Mouse (Mus musculus) myocyte (in vitro differentiated cells): Measurements from ENCODE around the gene Creg1. TPM values are rescaled to one million over a fixed set of nuclear protein-coding genes. Genes with fewer than 3 reads are reported as not detected.

Experiments
- H3K27me3 ChIP-seq: one replicate; pipeline ENCODE4 v1.6.1; 2011; ENCODE audit not compliant: control insufficient read depth, insufficient read depth, insufficient read length
- H3K36me3 ChIP-seq: one replicate; pipeline ENCODE4 v1.6.1; 2011; ENCODE audit not compliant: control insufficient read depth, insufficient read depth
- H3K4me2 ChIP-seq: one replicate; pipeline ENCODE4 v1.6.1; 2011; ENCODE audit warnings: low read depth, control low read depth
- H3K4me3 ChIP-seq: one replicate; pipeline ENCODE4 v1.5.1; 2011; ENCODE audit warnings: mild to moderate bottlenecking, control low read depth, moderate library complexity
- H3K79me2 ChIP-seq: one replicate; pipeline ENCODE4 v1.6.1; 2011; ENCODE audit not compliant: control insufficient read depth, insufficient read depth
- H3ac ChIP-seq: one replicate; pipeline ENCODE4 v1.6.1; 2011; ENCODE audit not compliant: control insufficient read depth, insufficient read length
- CEBPB ChIP-seq: IDR thresholded peaks from 2 replicates; pipeline ENCODE4 v1.6.1; 2011; ENCODE audit warnings: mild to moderate bottlenecking, moderate library complexity; ENCODE audit not compliant: poor library complexity, insufficient read depth, severe bottlenecking
- E2F4 ChIP-seq: IDR thresholded peaks from one replicate; pipeline ENCODE4 v1.6.1; 2011; ENCODE audit warnings: mild to moderate bottlenecking, control low read depth, moderate library complexity; ENCODE audit not compliant: insufficient read depth
- MAX ChIP-seq: IDR thresholded peaks from one replicate; pipeline ENCODE4 v1.6.1; 2011; ENCODE audit warnings: low read depth, mild to moderate bottlenecking, control low read depth
- MYOD1 ChIP-seq, 3 experiments: IDR thresholded peaks; one replicate each; pipeline ENCODE4 v1.6.1; 2011; ENCODE audit warnings: control low read depth in 2 of 3, low read depth in 2 of 3, mild to moderate bottlenecking in 2 of 3, moderate library complexity in 1 of 3; ENCODE audit not compliant: insufficient read length in 2 of 3, control insufficient read depth in 1 of 3
- MYOG ChIP-seq, 3 experiments: IDR thresholded peaks; one replicate each; pipeline ENCODE4 v1.6.1; 2011; ENCODE audit warnings: control low read depth in 2 of 3, low read depth in 2 of 3, mild to moderate bottlenecking in 2 of 3; ENCODE audit not compliant: insufficient read length in 2 of 3, control insufficient read depth in 1 of 3, insufficient read depth in 1 of 3
- POLR2A ChIP-seq: IDR thresholded peaks from one replicate; pipeline ENCODE4 v1.6.1; 2011; ENCODE audit warnings: low read depth, mild to moderate bottlenecking, control low read depth, moderate library complexity; ENCODE audit not compliant: insufficient read length
- POLR2AphosphoS2 ChIP-seq: IDR thresholded peaks from one replicate; pipeline ENCODE4 v1.6.1; 2011; ENCODE audit warnings: low read depth, control low read depth; ENCODE audit not compliant: insufficient read length
- REST ChIP-seq: IDR thresholded peaks from one replicate; pipeline ENCODE4 v1.6.1; 2011; ENCODE audit warnings: mild to moderate bottlenecking, control low read depth, moderate library complexity; ENCODE audit not compliant: insufficient read depth, insufficient read length
- SRF ChIP-seq: IDR thresholded peaks from one replicate; pipeline ENCODE4 v1.6.1; 2011; ENCODE audit warnings: low read depth; ENCODE audit not compliant: control insufficient read depth, insufficient read length
- TCF12 ChIP-seq: IDR thresholded peaks from one replicate; pipeline ENCODE4 v1.6.1; 2011; ENCODE audit warnings: mild to moderate bottlenecking, control low read depth; ENCODE audit not compliant: poor library complexity, insufficient read depth, severe bottlenecking
- TCF3 ChIP-seq: IDR thresholded peaks from one replicate; pipeline ENCODE4 v1.6.1; 2011; ENCODE audit warnings: low read depth, control low read depth; ENCODE audit not compliant: insufficient read length
- USF1 ChIP-seq: IDR thresholded peaks from one replicate; pipeline ENCODE4 v1.6.1; 2011; ENCODE audit warnings: low read depth, mild to moderate bottlenecking, control low read depth, moderate library complexity
- polyA plus RNA-seq: library from polyadenylated mRNA; unstranded; fragments of >200 nt; fragmentation: generic; extraction: Trizol; gene quantifications from one replicate; pipeline ENCODE4 v1.2.1, GENCODE M21; 2012; ENCODE audit warnings: missing spikeins

Creg1 gene
- polyA plus RNA-seq, 1 experiment = 18.7 TPM

DNA sequence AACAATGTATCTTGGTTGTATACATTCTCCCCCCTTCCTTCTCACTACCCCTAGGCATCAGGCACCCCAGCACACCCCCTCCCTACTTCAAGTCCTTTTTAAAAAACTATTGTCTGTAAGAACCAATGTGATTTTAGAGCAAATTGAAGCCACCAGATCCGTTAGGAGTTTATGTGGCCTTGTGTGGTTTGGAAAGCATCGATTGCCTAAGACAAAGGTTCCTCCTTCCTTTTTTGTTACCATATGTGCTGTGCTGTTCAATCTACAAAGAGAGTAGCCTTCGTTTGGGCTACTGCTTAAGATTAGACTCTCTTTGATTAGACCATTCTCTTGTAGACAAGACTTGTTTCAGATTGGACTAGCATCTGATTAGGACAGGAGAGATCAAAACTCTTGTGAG is 25.7 kb upstream of the Creg1 start:
- H3ac ChIP-seq = no peak overlapping the region
- no peaks in the 10 kb centered on the region for H3K36me3 ChIP-seq
- H3K4me3 ChIP-seq = no peak overlapping the region
- no peaks in the 10 kb centered on the region for H3K79me2 ChIP-seq
- no peak for TF ChIP-seq TCF3
- TF ChIP-seq POLR2A = no peak
- TF ChIP-seq MAX = no peak
- no peak for TF ChIP-seq CEBPB
- no peak for TF ChIP-seq POLR2AphosphoS2
- TF ChIP-seq TCF12 = no peak
- no peak for TF ChIP-seq USF1
- no peak for TF ChIP-seq MYOD1 (IDR thresholded peaks at IDR 0.05; ENCODE audit: control insufficient read depth in 1 of 3, insufficient read length in 2 of 3, low read depth in 2 of 3)
- TF ChIP-seq SRF = no peak
- no peak for TF ChIP-seq REST
- TF ChIP-seq MYOG (IDR thresholded peaks at IDR 0.05; ENCODE audit: control insufficient read depth in 1 of 3, insufficient read depth in 1 of 3, insufficient read length in 2 of 3, low read depth in 2 of 3) = no peak
- TF ChIP-seq E2F4 = no peak
- no peak overlapping the region for H3K4me2 ChIP-seq
- H3K27me3 ChIP-seq = peaks cover 27% of the 10 kb centered on the region

DNA sequence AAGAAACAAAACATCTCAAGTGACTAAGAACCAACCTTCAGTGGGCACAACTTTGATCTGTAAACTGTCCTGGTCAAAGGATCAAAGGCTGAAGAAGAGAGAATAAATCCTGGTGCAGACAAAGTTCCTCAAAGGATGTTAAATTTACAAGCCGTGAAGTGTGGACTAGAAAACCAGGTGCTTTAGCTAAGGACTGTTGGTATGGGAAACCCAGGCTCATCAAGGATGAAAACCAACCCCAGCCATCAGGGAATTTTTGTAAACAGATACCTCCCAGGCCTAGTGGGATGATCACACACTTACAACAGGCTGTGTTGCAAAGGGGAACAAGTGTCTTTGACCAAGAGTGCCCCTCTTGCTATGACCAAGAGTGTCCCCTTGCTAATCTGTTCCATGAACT is 24.6 kb upstream of the Creg1 start:
- H3K36me3 ChIP-seq = no peaks in the 10 kb centered on the region
- no peaks in the 10 kb centered on the region for H3K79me2 ChIP-seq
- H3K4me2 ChIP-seq = no peak overlapping the region
- TF ChIP-seq CEBPB = no peak
- TF ChIP-seq SRF = no peak
- TF ChIP-seq TCF3 = no peak
- TF ChIP-seq POLR2AphosphoS2 = no peak
- TF ChIP-seq E2F4 = no peak
- no peak for TF ChIP-seq MAX
- TF ChIP-seq MYOD1 (IDR thresholded peaks at IDR 0.05; ENCODE audit: control insufficient read depth in 1 of 3, insufficient read length in 2 of 3, low read depth in 2 of 3) = no peak
- no peak for TF ChIP-seq USF1
- TF ChIP-seq TCF12 = no peak
- TF ChIP-seq POLR2A = no peak
- TF ChIP-seq REST = no peak
- H3K27me3 ChIP-seq = peaks cover 27% of the 10 kb centered on the region
- no peak overlapping the region for H3K4me3 ChIP-seq
- no peak overlapping the region for H3ac ChIP-seq

DNA sequence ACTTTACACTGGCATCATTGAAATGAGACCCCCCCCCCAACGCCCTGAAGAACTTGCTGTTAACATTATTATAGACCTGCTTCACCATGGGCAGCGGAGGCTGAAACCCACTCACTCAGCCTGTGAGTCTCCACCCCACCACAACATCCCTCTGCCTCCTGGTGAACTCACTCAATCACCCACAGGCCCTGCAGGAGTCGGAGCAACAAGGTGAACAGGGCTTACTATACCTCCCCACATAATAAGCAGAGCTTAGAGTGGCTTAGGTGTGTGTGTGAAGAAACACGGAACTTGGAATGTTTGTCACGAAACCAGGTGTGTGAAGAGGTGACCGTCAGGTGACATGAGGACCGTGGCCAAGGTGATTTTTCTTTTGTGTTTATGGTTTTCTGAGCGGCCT is 21.6 kb upstream of the Creg1 start:
- no peak for TF ChIP-seq MYOG (IDR thresholded peaks at IDR 0.05; ENCODE audit: control insufficient read depth in 1 of 3, insufficient read depth in 1 of 3, insufficient read length in 2 of 3, low read depth in 2 of 3)
- TF ChIP-seq TCF3 = no peak
- TF ChIP-seq MAX = no peak
- TF ChIP-seq POLR2AphosphoS2 = no peak
- TF ChIP-seq MYOD1 (IDR thresholded peaks at IDR 0.05; ENCODE audit: control insufficient read depth in 1 of 3, insufficient read length in 2 of 3, low read depth in 2 of 3) = no peak
- TF ChIP-seq E2F4 = no peak
- TF ChIP-seq CEBPB = no peak
- no peak for TF ChIP-seq USF1
- TF ChIP-seq TCF12 = no peak
- no peak for TF ChIP-seq POLR2A
- TF ChIP-seq SRF = no peak
- TF ChIP-seq REST = no peak
- Histone ChIP-seq H3K79me2 (no peaks in the 10 kb centered on the region), H3ac (no peak overlapping the region), H3K36me3 (no peaks in the 10 kb centered on the region), H3K4me2 (no peak overlapping the region), H3K27me3 (peaks cover 16% of the 10 kb centered on the region), H3K4me3 (no peak overlapping the region)

GRCm38 (mm10) chr1:165748053-165748452 is 15.5 kb upstream of the Creg1 start:
- Histone ChIP-seq H3K4me2 (no peak overlapping the region), H3K36me3 (no peaks in the 10 kb centered on the region), H3K4me3 (no peak overlapping the region), H3K27me3 (peaks cover 26% of the 10 kb centered on the region), H3K79me2 (no peaks in the 10 kb centered on the region), H3ac (no peak overlapping the region)
- no peak for TF ChIP-seq USF1
- no peak for TF ChIP-seq SRF
- TF ChIP-seq POLR2A = no peak
- no peak for TF ChIP-seq REST
- no peak for TF ChIP-seq MYOD1 (IDR thresholded peaks at IDR 0.05; ENCODE audit: control insufficient read depth in 1 of 3, insufficient read length in 2 of 3, low read depth in 2 of 3)
- TF ChIP-seq MAX = no peak
- no peak for TF ChIP-seq E2F4
- no peak for TF ChIP-seq CEBPB
- no peak for TF ChIP-seq TCF3
- TF ChIP-seq POLR2AphosphoS2 = no peak
- no peak for TF ChIP-seq MYOG (IDR thresholded peaks at IDR 0.05; ENCODE audit: control insufficient read depth in 1 of 3, insufficient read depth in 1 of 3, insufficient read length in 2 of 3, low read depth in 2 of 3)
- TF ChIP-seq TCF12 = no peak
